Mouse (Mus musculus): ENCODE data around the gene Lmntd1. TPM values are rescaled to one million over a fixed set of nuclear protein-coding genes. Genes with fewer than 3 reads are reported as not detected.

The Lmntd1 gene
- polyA plus RNA-seq, 1 experiment from 2014 or later: not detected

- Histone ChIP-seq H3K9me3 (ENCODE audit: control insufficient read depth, low read length) (no peaks in the 10 kb centered on the region), H3K27me3 (replicated peaks; ENCODE audit: control insufficient read depth, insufficient read depth, low read length) (no peaks in the 10 kb centered on the region), H3K4me2 (no peak overlapping the region), H3K4me1 (replicated peaks; ENCODE audit: control insufficient read depth, insufficient read depth, low read length) (no peaks in the 10 kb centered on the region; the same call in 1 of the 2 replicates), H3K27ac (ENCODE audit: low read depth, low read length) (no peak overlapping the region), H3K36me3 (ENCODE audit: control insufficient read depth, insufficient read depth, low read length) (no peaks in the 10 kb centered on the region), H3K4me3 (ENCODE audit: low read depth, low read length) (no peak overlapping the region), H3K9ac (ENCODE audit: low read depth, low read length) (no peak overlapping the region)
- ATAC-seq (replicated peaks; ENCODE audit: low FRiP score) (no peak), DNase-seq (ENCODE audit: low spot score) (no peak)
- 10% methylated on average over 1 of the region's 1 CpGs for WGBS
Observed at GRCm38 (mm10) chr6:145352705-145353104, 261.4 kb downstream of the Lmntd1 start.

- Histone ChIP-seq H3K4me3 (ENCODE audit: low read depth, low read length) (no peak overlapping the region), H3K9me3 (ENCODE audit: control insufficient read depth, low read length) (no peaks in the 10 kb centered on the region), H3K4me1 (replicated peaks; ENCODE audit: control insufficient read depth, insufficient read depth, low read length) (peaks cover 2% of the 10 kb centered on the region; the same call in 1 of the 2 replicates), H3K4me2 (no peak overlapping the region), H3K9ac (ENCODE audit: low read depth, low read length) (no peak overlapping the region), H3K27me3 (replicated peaks; ENCODE audit: control insufficient read depth, insufficient read depth, low read length) (no peaks in the 10 kb centered on the region), H3K27ac (ENCODE audit: low read depth, low read length) (no peak overlapping the region), H3K36me3 (ENCODE audit: control insufficient read depth, insufficient read depth, low read length) (no peaks in the 10 kb centered on the region)
- ATAC-seq (replicated peaks; ENCODE audit: low FRiP score): peak; percentile 13; the same call in 1 of the 2 replicates
- no peak for DNase-seq (ENCODE audit: low spot score)
- WGBS: 52% methylated on average over 9 of the region's 9 CpGs
Observed at GRCm38 (mm10) chr6:145348196-145348915, 265.8 kb downstream of the Lmntd1 start.

- peak; percentile 29 for ATAC-seq (replicated peaks; ENCODE audit: low FRiP score)
- H3K9me3 ChIP-seq (ENCODE audit: control insufficient read depth, low read length): no peaks in the 10 kb centered on the region
- 70% methylated on average over 6 of the region's 6 CpGs for WGBS
- H3K9ac ChIP-seq (ENCODE audit: low read depth, low read length): no peak overlapping the region
- peaks cover 2% of the 10 kb centered on the region; the same call in 1 of the 2 replicates for H3K4me1 ChIP-seq (replicated peaks; ENCODE audit: control insufficient read depth, insufficient read depth, low read length)
- no peaks in the 10 kb centered on the region for H3K36me3 ChIP-seq (ENCODE audit: control insufficient read depth, insufficient read depth, low read length)
- no peak for DNase-seq (ENCODE audit: low spot score)
- peak overlapping the region; percentile 38; the same call in 1 of the 2 replicates for H3K27ac ChIP-seq (ENCODE audit: low read depth, low read length)
- no peak overlapping the region for H3K4me2 ChIP-seq
- H3K27me3 ChIP-seq (replicated peaks; ENCODE audit: control insufficient read depth, insufficient read depth, low read length): no peaks in the 10 kb centered on the region
- no peak overlapping the region for H3K4me3 ChIP-seq (ENCODE audit: low read depth, low read length)
Observed at GRCm38 (mm10) chr6:145347641-145348040, 266.5 kb downstream of the Lmntd1 start.

- H3K9ac ChIP-seq (ENCODE audit: low read depth, low read length): no peak overlapping the region
- H3K27me3 ChIP-seq (replicated peaks; ENCODE audit: control insufficient read depth, insufficient read depth, low read length): no peaks in the 10 kb centered on the region
- no peak overlapping the region for H3K4me3 ChIP-seq (ENCODE audit: low read depth, low read length)
- no peak for DNase-seq (ENCODE audit: low spot score)
- H3K36me3 ChIP-seq (ENCODE audit: control insufficient read depth, insufficient read depth, low read length): no peaks in the 10 kb centered on the region
- peaks cover 2% of the 10 kb centered on the region; the same call in 1 of the 2 replicates for H3K4me1 ChIP-seq (replicated peaks; ENCODE audit: control insufficient read depth, insufficient read depth, low read length)
- peak overlapping the region; percentile 38; the same call in 1 of the 2 replicates for H3K27ac ChIP-seq (ENCODE audit: low read depth, low read length)
- H3K9me3 ChIP-seq (ENCODE audit: control insufficient read depth, low read length): no peaks in the 10 kb centered on the region
- no peak for ATAC-seq (replicated peaks; ENCODE audit: low FRiP score)
- WGBS: 78% methylated on average over 11 of the region's 11 CpGs
- H3K4me2 ChIP-seq: no peak overlapping the region
Observed at GRCm38 (mm10) chr6:145346789-145347557, 267.1 kb downstream of the Lmntd1 start.

GRCm38 (mm10) chr6:145346305-145346704 is 267.8 kb downstream of the Lmntd1 start:
- H3K4me2 ChIP-seq: no peak overlapping the region
- peaks cover 2% of the 10 kb centered on the region; the same call in 1 of the 2 replicates for H3K4me1 ChIP-seq (replicated peaks; ENCODE audit: control insufficient read depth, insufficient read depth, low read length)
- DNase-seq (ENCODE audit: low spot score): no peak
- WGBS: 77% methylated on average over 8 of the region's 8 CpGs
- no peaks in the 10 kb centered on the region for H3K36me3 ChIP-seq (ENCODE audit: control insufficient read depth, insufficient read depth, low read length)
- H3K9ac ChIP-seq (ENCODE audit: low read depth, low read length): no peak overlapping the region
- no peaks in the 10 kb centered on the region for H3K9me3 ChIP-seq (ENCODE audit: control insufficient read depth, low read length)
- ATAC-seq (replicated peaks; ENCODE audit: low FRiP score): no peak
- H3K27me3 ChIP-seq (replicated peaks; ENCODE audit: control insufficient read depth, insufficient read depth, low read length): no peaks in the 10 kb centered on the region
- H3K4me3 ChIP-seq (ENCODE audit: low read depth, low read length): no peak overlapping the region
- no peak overlapping the region for H3K27ac ChIP-seq (ENCODE audit: low read depth, low read length)

- Histone ChIP-seq H3K9ac (ENCODE audit: low read depth, low read length) (no peak overlapping the region), H3K4me1 (replicated peaks; ENCODE audit: control insufficient read depth, insufficient read depth, low read length) (peaks cover 4% of the 10 kb centered on the region), H3K27me3 (replicated peaks; ENCODE audit: control insufficient read depth, insufficient read depth, low read length) (no peaks in the 10 kb centered on the region), H3K36me3 (ENCODE audit: control insufficient read depth, insufficient read depth, low read length) (no peaks in the 10 kb centered on the region), H3K4me2 (no peak overlapping the region), H3K9me3 (ENCODE audit: control insufficient read depth, low read length) (no peaks in the 10 kb centered on the region), H3K4me3 (ENCODE audit: low read depth, low read length) (no peak overlapping the region), H3K27ac (ENCODE audit: low read depth, low read length) (no peak overlapping the region)
- no peak for DNase-seq (ENCODE audit: low spot score)
- no peak for ATAC-seq (replicated peaks; ENCODE audit: low FRiP score)
- 61% methylated on average over 2 of the region's 2 CpGs for WGBS
Observed at GRCm38 (mm10) chr6:145344719-145345118, 269.4 kb downstream of the Lmntd1 start.

GRCm38 (mm10) chr6:145343457-145343856 is 270.7 kb downstream of the Lmntd1 start:
- Histone ChIP-seq H3K27ac (ENCODE audit: low read depth, low read length) (no peak overlapping the region), H3K36me3 (ENCODE audit: control insufficient read depth, insufficient read depth, low read length) (no peaks in the 10 kb centered on the region), H3K4me1 (replicated peaks; ENCODE audit: control insufficient read depth, insufficient read depth, low read length) (peaks cover 13% of the 10 kb centered on the region), H3K4me3 (ENCODE audit: low read depth, low read length) (no peak overlapping the region), H3K4me2 (no peak overlapping the region), H3K9me3 (ENCODE audit: control insufficient read depth, low read length) (no peaks in the 10 kb centered on the region), H3K27me3 (replicated peaks; ENCODE audit: control insufficient read depth, insufficient read depth, low read length) (0 out of 2 replicates have a peak, but pooled peaks cover 5% of the 10 kb centered on the region), H3K9ac (ENCODE audit: low read depth, low read length) (no peak overlapping the region)
- no peak for DNase-seq (ENCODE audit: low spot score)
- no peak for ATAC-seq (replicated peaks; ENCODE audit: low FRiP score)
- WGBS: 79% methylated on average over 1 of the region's 1 CpGs

- Histone ChIP-seq H3K9me3 (ENCODE audit: control insufficient read depth, low read length) (no peaks in the 10 kb centered on the region), H3K9ac (ENCODE audit: low read depth, low read length) (no peak overlapping the region), H3K4me2 (no peak overlapping the region), H3K36me3 (ENCODE audit: control insufficient read depth, insufficient read depth, low read length) (no peaks in the 10 kb centered on the region), H3K27ac (ENCODE audit: low read depth, low read length) (no peak overlapping the region), H3K4me3 (ENCODE audit: low read depth, low read length) (no peak overlapping the region), H3K4me1 (replicated peaks; ENCODE audit: control insufficient read depth, insufficient read depth, low read length) (peaks cover 13% of the 10 kb centered on the region), H3K27me3 (replicated peaks; ENCODE audit: control insufficient read depth, insufficient read depth, low read length) (0 out of 2 replicates have a peak, but pooled peaks cover 5% of the 10 kb centered on the region)
- no peak for ATAC-seq (replicated peaks; ENCODE audit: low FRiP score)
- DNase-seq (ENCODE audit: low spot score): no peak
- WGBS: 69% methylated on average over 11 of the region's 11 CpGs
Observed at GRCm38 (mm10) chr6:145342836-145343235, 271.3 kb downstream of the Lmntd1 start.

Data from liver, embryonic 11.5 days (tissue).